Mouse (Mus musculus) limb, embryonic 14.5 days (tissue): ENCODE measurements around the gene Rsg1. TPM values are rescaled to one million over a fixed set of nuclear protein-coding genes. Genes with fewer than 3 reads are reported as not detected.

Experiments used
- ATAC-seq: fragments of 200-750 bp; cut with Nextera tagmentation; 2 replicates; pipeline ENCODE4 v1.8.0; 2017; ENCODE audit warnings: low read depth, moderate number of reproducible peaks, moderate TSS enrichment; ENCODE audit not compliant: low FRiP score
- DNase-seq: peaks from one replicate; pipeline ENCODE4 v3.0.0-alpha.2; 2015; ENCODE audit warnings: low spot score
- H3K27ac ChIP-seq: fragments of 300-500 bp; sonication (generic); replicated peaks from 2 replicates; pipeline ENCODE4 v1.5.1; 2014; ENCODE audit warnings: low read depth, mild to moderate bottlenecking, low read length, moderate library complexity, mixed read lengths
- H3K27me3 ChIP-seq: fragments of 300-500 bp; sonication (generic); 2 replicates; pipeline ENCODE4 v1.6.1; 2014; ENCODE audit warnings: low read length, mixed read lengths; ENCODE audit not compliant: control insufficient read depth, insufficient read depth
- H3K36me3 ChIP-seq: fragments of 300-500 bp; sonication (generic); 2 replicates; pipeline ENCODE4 v1.6.1; 2014; ENCODE audit warnings: mild to moderate bottlenecking, low read length, moderate library complexity, mixed read lengths; ENCODE audit not compliant: control insufficient read depth, insufficient read depth
- H3K4me1 ChIP-seq: fragments of 300-500 bp; sonication (generic); 2 replicates; pipeline ENCODE4 v1.6.1; 2014; ENCODE audit warnings: antibody characterized with exemption, low read length, mixed read lengths; ENCODE audit not compliant: control insufficient read depth, insufficient read depth
- H3K4me2 ChIP-seq: fragments of 300-500 bp; sonication (generic); replicated peaks from 2 replicates; pipeline ENCODE4 v1.6.1; 2014; ENCODE audit warnings: low read depth, mild to moderate bottlenecking, low read length, moderate library complexity; ENCODE audit not compliant: severe bottlenecking
- H3K4me3 ChIP-seq: fragments of 300-500 bp; sonication (generic); replicated peaks from 2 replicates; pipeline ENCODE4 v1.5.1; 2014; ENCODE audit warnings: low read length
- H3K9ac ChIP-seq: fragments of 300-500 bp; sonication (generic); 2 replicates; pipeline ENCODE4 v1.6.1; 2014; ENCODE audit warnings: mild to moderate bottlenecking, low read depth, low read length, moderate library complexity; ENCODE audit not compliant: severe bottlenecking
- H3K9me3 ChIP-seq: fragments of 300-500 bp; sonication (generic); 2 replicates; pipeline ENCODE4 v1.6.1; 2016; ENCODE audit warnings: low read length; ENCODE audit not compliant: control insufficient read depth
- POLR2A ChIP-seq: fragments of 200-500 bp; IDR thresholded peaks from 2 replicates; pipeline ENCODE4 v1.8.0; 2012; ENCODE audit warnings: inconsistent platforms, mild to moderate bottlenecking, moderate library complexity, borderline replicate concordance; ENCODE audit not compliant: insufficient read depth, insufficient read length; ENCODE audit errors: extremely low read depth
- WGBS: fragments of 180-500 bp; shearing (Covaris S2); extraction: QIAGEN DNeasy Blood & Tissue Kit; methylation state at CpG from one replicate; pipeline ENCODE4 v1.1.7; 2014; 5-methylcytosine and 5-hydroxymethylcytosine counted together
- polyA plus RNA-seq, 2 experiments: library from polyadenylated mRNA; depleted of rRNA in 1 of 2; stranded (reverse) in 1 of 2; unstranded in 1 of 2; fragments of >200 nt; fragmentation: Nextera tagmentation in 1 of 2; extraction: Ambion mirVana in 1 of 2; gene quantifications; 2 replicates each; pipeline versions ENCODE4 v1.2.1 to v1.2.3; 2012 to 2014

Gene Rsg1
- polyA plus RNA-seq, 2 experiments, result 3.6 to 5.5 TPM

- DNase-seq, result no peak
- Histone ChIP-seq H3K27me3 (no peaks in the 10 kb centered on the region), H3K4me3 (no peak overlapping the region), H3K27ac (no peak overlapping the region; the same call in 1 of the 2 replicates), H3K36me3 (peaks cover 53% of the 10 kb centered on the region), H3K4me2 (no peak overlapping the region), H3K9me3 (no peaks in the 10 kb centered on the region), H3K4me1 (no peaks in the 10 kb centered on the region), H3K9ac (no peak overlapping the region)
- no peak for TF ChIP-seq POLR2A
- ATAC-seq, result no peak
- WGBS, result 92% methylated on average over 10 of the region's 10 CpGs
Measured at GRCm38 (mm10) chr4:141176328-141176838, 37.4 kb upstream of the Rsg1 start.

GRCm38 (mm10) chr4:141178500-141178899 is 35.3 kb upstream of the Rsg1 start:
- no peaks in the 10 kb centered on the region for H3K9me3 ChIP-seq
- H3K27ac ChIP-seq, result no peak overlapping the region
- DNase-seq (no peak), ATAC-seq (no peak)
- H3K9ac ChIP-seq, result no peak overlapping the region
- no peaks in the 10 kb centered on the region for H3K27me3 ChIP-seq
- H3K4me1 ChIP-seq, result no peaks in the 10 kb centered on the region
- no peak overlapping the region for H3K4me3 ChIP-seq
- TF ChIP-seq POLR2A, result no peak
- no peak overlapping the region for H3K4me2 ChIP-seq
- WGBS, result 77% methylated on average over 4 of the region's 4 CpGs
- H3K36me3 ChIP-seq, result peaks cover 54% of the 10 kb centered on the region

- no peak for TF ChIP-seq POLR2A
- H3K4me1 ChIP-seq, result peaks cover 4% of the 10 kb centered on the region
- DNase-seq, result no peak
- no peaks in the 10 kb centered on the region for H3K9me3 ChIP-seq
- ATAC-seq, result no peak
- no peak overlapping the region for H3K9ac ChIP-seq
- H3K4me3 ChIP-seq, result no peak overlapping the region
- 90% methylated on average over 8 of the region's 8 CpGs for WGBS
- H3K4me2 ChIP-seq, result no peak overlapping the region
- peaks cover 58% of the 10 kb centered on the region for H3K36me3 ChIP-seq
- H3K27me3 ChIP-seq, result no peaks in the 10 kb centered on the region
- no peak overlapping the region for H3K27ac ChIP-seq
Measured at GRCm38 (mm10) chr4:141180831-141181230, 32.9 kb upstream of the Rsg1 start.

GRCm38 (mm10) chr4:141181981-141182380 is 31.8 kb upstream of the Rsg1 start:
- ATAC-seq (no peak), DNase-seq (no peak)
- Histone ChIP-seq H3K27me3 (no peaks in the 10 kb centered on the region), H3K9me3 (no peaks in the 10 kb centered on the region), H3K36me3 (peaks cover 50% of the 10 kb centered on the region), H3K4me3 (no peak overlapping the region), H3K4me1 (peaks cover 16% of the 10 kb centered on the region), H3K4me2 (no peak overlapping the region), H3K9ac (no peak overlapping the region), H3K27ac (no peak overlapping the region)
- no peak for TF ChIP-seq POLR2A
- 94% methylated on average over 6 of the region's 6 CpGs for WGBS

GRCm38 (mm10) chr4:141183932-141184331 is 29.8 kb upstream of the Rsg1 start:
- Histone ChIP-seq H3K27ac (no peak overlapping the region), H3K9ac (no peak overlapping the region), H3K4me1 (peaks cover 27% of the 10 kb centered on the region), H3K27me3 (no peaks in the 10 kb centered on the region), H3K4me2 (no peak overlapping the region), H3K9me3 (no peaks in the 10 kb centered on the region), H3K36me3 (peaks cover 39% of the 10 kb centered on the region), H3K4me3 (no peak overlapping the region)
- 89% methylated on average over 2 of the region's 2 CpGs for WGBS
- no peak for ATAC-seq
- TF ChIP-seq POLR2A, result no peak
- DNase-seq, result no peak

GRCm38 (mm10) chr4:141184426-141184825 is 29.3 kb upstream of the Rsg1 start:
- no peak overlapping the region for H3K9ac ChIP-seq
- no peaks in the 10 kb centered on the region for H3K9me3 ChIP-seq
- H3K27me3 ChIP-seq, result no peaks in the 10 kb centered on the region
- DNase-seq (no peak), ATAC-seq (no peak)
- peaks cover 34% of the 10 kb centered on the region for H3K36me3 ChIP-seq
- H3K4me1 ChIP-seq, result peaks cover 27% of the 10 kb centered on the region
- H3K27ac ChIP-seq, result no peak overlapping the region
- H3K4me3 ChIP-seq, result no peak overlapping the region
- no peak for TF ChIP-seq POLR2A
- 93% methylated on average over 4 of the region's 4 CpGs for WGBS
- H3K4me2 ChIP-seq, result no peak overlapping the region
